Mouse (Mus musculus) CH12.LX (cell line): Measurements from ENCODE around the gene Carmil1. TPM values are rescaled to one million over a fixed set of nuclear protein-coding genes. Genes with fewer than 3 reads are reported as not detected.

ENCODE experiments used
- DNase-seq: peaks from one replicate; pipeline ENCODE4 v3.0.0-alpha.2; 2013; ENCODE audit errors: extremely low read depth
- H3K27ac ChIP-seq: 2 replicates; pipeline ENCODE4 v1.5.1; 2012; ENCODE audit warnings: low read depth, mild to moderate bottlenecking, control low read depth, moderate library complexity; ENCODE audit not compliant: insufficient read depth
- H3K27me3 ChIP-seq: replicated peaks from 2 replicates; pipeline ENCODE3; 2012; ENCODE audit warnings: inconsistent platforms
- H3K36me3 ChIP-seq, 2 experiments: replicated peaks in 1 of 2; 2 replicates each; pipeline versions ENCODE3 to v1.6.1; 2012; ENCODE audit warnings: inconsistent platforms in 1 of 2, low read length in 1 of 2, mild to moderate bottlenecking in 1 of 2, mixed read lengths in 1 of 2, moderate library complexity in 1 of 2; ENCODE audit not compliant: control insufficient read depth in 1 of 2, insufficient read depth in 1 of 2
- H3K4me1 ChIP-seq, 2 experiments: 2 replicates each; pipeline ENCODE4 v1.6.1; 2012; ENCODE audit warnings: inconsistent platforms in 1 of 2, moderate library complexity in 1 of 2; ENCODE audit not compliant: insufficient read depth in 2 of 2, control insufficient read depth in 1 of 2
- H3K4me2 ChIP-seq: 2 replicates; pipeline ENCODE4 v1.6.1; 2012; ENCODE audit warnings: low read depth, mild to moderate bottlenecking, control low read depth; ENCODE audit not compliant: poor library complexity, insufficient read depth, severe bottlenecking
- H3K4me3 ChIP-seq, 3 experiments: fragments of 150-350 bp in 1 of 3; sonication (generic) in 1 of 3; replicated peaks in 1 of 3; 2 replicates each; pipeline versions ENCODE3 to v1.5.1; 2011 to 2012; ENCODE audit warnings: low read depth in 2 of 3, low read length in 2 of 3, mild to moderate bottlenecking in 2 of 3, moderate library complexity in 2 of 3, control low read depth in 1 of 3, improper control_type of control experiment in 1 of 3, inconsistent platforms in 1 of 3, mixed read lengths in 1 of 3; ENCODE audit not compliant: poor library complexity in 1 of 3
- H3K79me2 ChIP-seq: replicated peaks from 2 replicates; pipeline ENCODE4 v1.6.1; 2012; ENCODE audit warnings: mild to moderate bottlenecking, moderate library complexity; ENCODE audit not compliant: control insufficient read depth, poor library complexity, insufficient read depth, severe bottlenecking; ENCODE audit errors: extremely low read depth
- H3K9ac ChIP-seq: 2 replicates; pipeline ENCODE4 v1.6.1; 2012; ENCODE audit warnings: low read depth, mild to moderate bottlenecking, control low read depth, moderate library complexity; ENCODE audit not compliant: insufficient read depth
- H3K9me3 ChIP-seq: replicated peaks from 2 replicates; pipeline ENCODE3; 2012; ENCODE audit warnings: low read length, inconsistent platforms, mixed read lengths
- BHLHE40 ChIP-seq: IDR thresholded peaks from 2 replicates; pipeline ENCODE4 v1.6.1; 2011; ENCODE audit warnings: mild to moderate bottlenecking, low read depth, low read length, improper control_type of control experiment
- CHD1 ChIP-seq: IDR thresholded peaks from 2 replicates; pipeline ENCODE4 v1.6.1; 2012; ENCODE audit warnings: low read depth, low read length, improper control_type of control experiment, inconsistent platforms
- CHD2 ChIP-seq: IDR thresholded peaks from 2 replicates; pipeline ENCODE4 v1.6.1; 2011; ENCODE audit warnings: low read length, improper control_type of control experiment
- CTCF ChIP-seq, 2 experiments: IDR thresholded peaks in 1 of 2; conservative IDR thresholded peaks in 1 of 2; 2 replicates each; pipeline ENCODE4 v1.5.1; 2011 to 2012; ENCODE audit warnings: low read depth in 2 of 2, low read length in 2 of 2, improper control_type of control experiment in 1 of 2, inconsistent platforms in 1 of 2, mild to moderate bottlenecking in 1 of 2, moderate library complexity in 1 of 2
- E2F4 ChIP-seq: IDR thresholded peaks from 2 replicates; pipeline ENCODE4 v1.6.1; 2011; ENCODE audit warnings: low read depth, low read length, improper control_type of control experiment; ENCODE audit not compliant: insufficient replicate concordance
- ELF1 ChIP-seq: IDR thresholded peaks from 2 replicates; pipeline ENCODE4 v1.6.1; 2014; ENCODE audit warnings: low read depth, mild to moderate bottlenecking, inconsistent platforms, low read length, improper control_type of control experiment
- EP300 ChIP-seq: IDR thresholded peaks from 2 replicates; pipeline ENCODE4 v1.6.1; 2011; ENCODE audit warnings: low read length, improper control_type of control experiment
- GABPA ChIP-seq: IDR thresholded peaks from 2 replicates; pipeline ENCODE4 v1.6.1; 2012; ENCODE audit warnings: low read depth, low read length, improper control_type of control experiment, inconsistent platforms; ENCODE audit not compliant: insufficient replicate concordance
- HCFC1 ChIP-seq: IDR thresholded peaks from 2 replicates; pipeline ENCODE4 v1.6.1; 2012; ENCODE audit warnings: low read depth, mild to moderate bottlenecking, inconsistent platforms, low read length, improper control_type of control experiment
- JUN ChIP-seq: IDR thresholded peaks from 2 replicates; pipeline ENCODE4 v1.6.1; 2011; ENCODE audit warnings: low read depth, mild to moderate bottlenecking, low read length, improper control_type of control experiment, moderate library complexity; ENCODE audit not compliant: insufficient read depth
- JUND ChIP-seq: conservative IDR thresholded peaks from 2 replicates; pipeline ENCODE4 v1.6.1; 2011; ENCODE audit warnings: low read depth, low read length, improper control_type of control experiment
- KAT2A ChIP-seq: IDR thresholded peaks from 2 replicates; pipeline ENCODE4 v1.6.1; 2012; ENCODE audit warnings: low read length, improper control_type of control experiment, inconsistent platforms; ENCODE audit not compliant: insufficient replicate concordance
- MAFK ChIP-seq: IDR thresholded peaks from 2 replicates; pipeline ENCODE4 v1.6.1; 2011; ENCODE audit warnings: low read length, improper control_type of control experiment; ENCODE audit not compliant: insufficient replicate concordance
- MAX ChIP-seq: IDR thresholded peaks from 2 replicates; pipeline ENCODE4 v1.6.1; 2011; ENCODE audit warnings: low read length, improper control_type of control experiment
- MXI1 ChIP-seq: IDR thresholded peaks from 2 replicates; pipeline ENCODE4 v1.6.1; 2011; ENCODE audit warnings: mild to moderate bottlenecking, low read depth, low read length, improper control_type of control experiment
- NRF1 ChIP-seq: IDR thresholded peaks from 2 replicates; pipeline ENCODE4 v1.6.1; 2014; ENCODE audit warnings: low read depth, mild to moderate bottlenecking, inconsistent platforms, low read length, improper control_type of control experiment, moderate library complexity
- SIN3A ChIP-seq: IDR thresholded peaks from 2 replicates; pipeline ENCODE4 v1.6.1; 2012; ENCODE audit warnings: low read length, improper control_type of control experiment, inconsistent platforms
- SMC3 ChIP-seq: IDR thresholded peaks from 2 replicates; pipeline ENCODE4 v1.6.1; 2011; ENCODE audit warnings: low read depth, low read length, improper control_type of control experiment
- TBP ChIP-seq: conservative IDR thresholded peaks from 2 replicates; pipeline ENCODE4 v1.6.1; 2011; ENCODE audit warnings: low read depth, low read length, improper control_type of control experiment
- UBTF ChIP-seq: IDR thresholded peaks from 2 replicates; pipeline ENCODE4 v1.6.1; 2012; ENCODE audit warnings: low read depth, mild to moderate bottlenecking, inconsistent platforms, low read length, improper control_type of control experiment, moderate library complexity
- USF1 ChIP-seq: IDR thresholded peaks from 2 replicates; pipeline ENCODE4 v1.6.1; 2014; ENCODE audit warnings: low read depth, mild to moderate bottlenecking, inconsistent platforms, low read length, improper control_type of control experiment
- USF2 ChIP-seq: conservative IDR thresholded peaks from 2 replicates; pipeline ENCODE4 v1.6.1; 2011; ENCODE audit warnings: low read depth, low read length, improper control_type of control experiment
- ZC3H11A ChIP-seq: IDR thresholded peaks from 2 replicates; pipeline ENCODE4 v1.6.1; 2012; ENCODE audit warnings: low read depth, mild to moderate bottlenecking, inconsistent platforms, low read length, improper control_type of control experiment
- ZNF384 ChIP-seq: IDR thresholded peaks from 2 replicates; pipeline ENCODE4 v1.6.1; 2012; ENCODE audit warnings: low read depth, low read length, improper control_type of control experiment, inconsistent platforms
- dilution Hi-C: fragments of 300-500 bp; cut with MboI; formaldehyde crosslinking; loops from 2 replicates; pipeline ENCODE4 v1.14.3; 2020; ENCODE audit warnings: low sequenced_read_pairs; ENCODE audit not compliant: extremely low pct_unique_long_range_greater_than_20kb, extremely low pct_ligation_motif_present
- in situ Hi-C: fragments of 300-500 bp; cut with MboI; formaldehyde crosslinking; loops from 3 replicates; pipeline ENCODE4 v1.14.3; 2019; ENCODE audit warnings: low sequenced_read_pairs, low pct_ligation_motif_present, low pct_unique_long_range_greater_than_20kb, mixed read lengths
- polyA plus RNA-seq: library from polyadenylated mRNA; unstranded; fragments of >175 nt; gene quantifications from 2 replicates; pipeline ENCODE4 v1.2.1, GENCODE M21; 2012; ENCODE audit warnings: low read depth; ENCODE audit not compliant: insufficient read length
- total RNA-seq, 2 experiments: library from RNA; depleted of rRNA; stranded (reverse); fragments of 300-350 nt in 1 of 2; fragments of >200 nt in 1 of 2; gene quantifications; 2 replicates each; pipeline ENCODE4 v1.2.3; 2012 to 2014

Carmil1 gene
- total and polyA plus RNA-seq, 3 experiments: 1.1 to 9.4 (median 7.2) TPM

- Histone ChIP-seq H3K4me3 (no peak overlapping the region), H3K27me3 (peaks cover 1% of the 10 kb centered on the region), H3K4me1 (no peaks in the 10 kb centered on the region), H3K4me2 (no peak overlapping the region), H3K79me2 (no peaks in the 10 kb centered on the region), H3K27ac (no peak overlapping the region), H3K9me3 (no peaks in the 10 kb centered on the region), H3K9ac (no peak overlapping the region), H3K36me3 (no peaks in the 10 kb centered on the region)
- TF ChIP-seq SIN3A (no peak), JUN (no peak), EP300 (no peak), ZNF384 (no peak), HCFC1 (no peak), KAT2A (no peak), UBTF (no peak), JUND (no peak), USF1 (no peak), MXI1 (no peak), BHLHE40 (no peak), USF2 (no peak), TBP (no peak)
- in situ Hi-C loops (no loop called here), dilution Hi-C loops (no loop called here)
- DNase-seq: no peak
These were observed 290.1 kb downstream of the Carmil1 start for GRCm38 (mm10) chr13:23990451-23990850.

- Histone ChIP-seq H3K27me3 (no peaks in the 10 kb centered on the region), H3K4me1 (no peaks in the 10 kb centered on the region), H3K9me3 (no peaks in the 10 kb centered on the region), H3K4me2 (no peak overlapping the region), H3K36me3 (no peaks in the 10 kb centered on the region), H3K9ac (no peak overlapping the region), H3K79me2 (no peaks in the 10 kb centered on the region), H3K4me3 (no peak overlapping the region), H3K27ac (no peak overlapping the region)
- no peak for DNase-seq
- TF ChIP-seq E2F4: no peak
- no peak for TF ChIP-seq SIN3A
- no peak for TF ChIP-seq CTCF (conservative IDR thresholded peaks at IDR 0.05 in 1 of 2, IDR thresholded peaks at IDR 0.05 in 1 of 2; ENCODE audit: low read depth in 2 of 2, low read length in 2 of 2)
- TF ChIP-seq ZC3H11A: no peak
- no peak for TF ChIP-seq EP300
- TF ChIP-seq CHD2: no peak
- no peak for TF ChIP-seq KAT2A
- TF ChIP-seq NRF1: no peak
- TF ChIP-seq MAFK: no peak
- TF ChIP-seq USF2: no peak
- no peak for TF ChIP-seq MAX
- TF ChIP-seq SMC3: no peak
- TF ChIP-seq ELF1: no peak
- TF ChIP-seq GABPA: no peak
- TF ChIP-seq JUN: no peak
- no peak for TF ChIP-seq HCFC1
- TF ChIP-seq CHD1: no peak
- in situ Hi-C loops (no loop called here), dilution Hi-C loops (no loop called here)
These were observed 295.5 kb downstream of the Carmil1 start for GRCm38 (mm10) chr13:23985130-23985529.
